Mouse (Mus musculus): Measurements from ENCODE around the gene Insc.
"Not testable (repeated sequence)": the region's sequence is repeated elsewhere in the genome, so short reads cannot be mapped to it uniquely, and the experiment has no call there.

Insc gene

DNA sequence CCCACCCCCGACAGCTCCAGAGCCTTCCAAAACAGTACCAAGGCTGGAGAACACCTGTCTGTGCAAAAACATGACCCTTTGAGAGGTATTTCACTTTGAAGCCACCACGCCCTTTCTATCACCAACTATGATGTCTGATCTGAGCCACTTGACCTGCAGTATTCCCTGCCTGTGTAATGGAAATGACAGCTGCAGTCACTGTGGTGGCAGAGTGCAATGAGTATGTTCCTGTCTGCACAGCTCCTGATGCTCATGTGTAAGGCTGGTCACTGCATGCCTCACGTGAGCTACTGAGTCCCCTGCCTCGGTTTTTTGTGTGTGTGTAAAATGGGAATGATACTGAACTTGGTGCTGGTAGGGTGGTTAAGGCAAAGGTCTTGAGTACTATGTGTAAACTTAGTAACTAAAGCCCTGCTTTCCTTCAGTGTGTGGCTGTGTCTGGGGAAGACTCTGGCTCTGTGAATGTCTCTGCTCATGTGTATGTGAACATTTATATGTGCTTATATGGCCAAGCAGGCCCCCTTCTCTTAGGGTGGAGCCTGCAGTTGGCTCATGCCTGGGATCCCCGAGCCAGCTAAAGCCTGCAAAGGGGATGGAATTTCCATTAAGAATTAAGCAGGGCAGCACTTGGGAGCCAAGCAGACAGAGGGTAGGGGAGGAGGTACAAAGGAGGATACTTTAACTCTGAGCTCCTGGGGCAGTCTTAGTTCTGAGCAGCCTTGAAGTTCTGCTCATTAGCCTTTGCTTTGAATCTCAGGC lies at the start of gene Insc:
Insc (plus strand) TSS at position 673 of the 759 bp plus-strand sequence.
- no peak for DNase-seq (ENCODE audit: low spot score)

DNA sequence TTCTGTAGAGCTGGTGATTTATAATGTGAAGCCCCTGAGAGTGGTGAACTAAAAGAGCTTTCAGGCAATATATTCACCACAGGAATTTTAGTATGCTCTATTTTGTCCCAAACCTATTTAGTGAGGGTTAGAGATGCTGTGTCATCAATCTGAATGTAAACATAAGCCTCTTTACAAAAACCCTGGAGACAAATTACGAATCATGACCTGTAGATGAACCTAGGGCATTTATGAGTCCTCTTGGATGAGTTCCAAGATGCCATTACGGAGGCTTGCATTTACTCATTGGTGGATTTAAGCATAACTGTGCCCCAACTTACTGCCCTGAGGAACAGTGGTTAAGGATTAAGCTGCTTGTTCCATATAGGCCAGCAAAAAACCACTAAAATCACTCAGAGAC lies 42.6 kb upstream of the Insc start:
- no peak for DNase-seq (ENCODE audit: low spot score)

DNA sequence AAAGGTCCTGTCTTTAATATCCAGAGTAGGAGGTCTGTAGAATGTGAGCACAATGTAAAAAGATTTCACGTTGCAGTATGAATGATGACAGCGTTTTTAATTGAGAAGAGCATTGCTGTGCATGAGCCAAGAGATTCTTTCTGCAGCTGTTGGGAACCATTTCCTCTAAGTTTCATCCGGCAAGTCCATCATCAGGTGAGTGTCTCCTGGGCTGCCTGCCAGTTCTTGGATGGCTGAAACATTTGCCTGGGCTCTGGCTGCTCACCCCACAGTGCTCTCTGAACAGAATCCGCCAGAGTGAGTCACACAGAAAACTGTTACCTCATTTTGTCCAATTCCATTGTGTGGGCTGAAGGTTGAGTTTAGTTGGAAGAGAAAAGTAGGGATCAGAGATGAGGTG lies 36.8 kb upstream of the Insc start:
- DNase-seq (ENCODE audit: low spot score): no peak

DNA sequence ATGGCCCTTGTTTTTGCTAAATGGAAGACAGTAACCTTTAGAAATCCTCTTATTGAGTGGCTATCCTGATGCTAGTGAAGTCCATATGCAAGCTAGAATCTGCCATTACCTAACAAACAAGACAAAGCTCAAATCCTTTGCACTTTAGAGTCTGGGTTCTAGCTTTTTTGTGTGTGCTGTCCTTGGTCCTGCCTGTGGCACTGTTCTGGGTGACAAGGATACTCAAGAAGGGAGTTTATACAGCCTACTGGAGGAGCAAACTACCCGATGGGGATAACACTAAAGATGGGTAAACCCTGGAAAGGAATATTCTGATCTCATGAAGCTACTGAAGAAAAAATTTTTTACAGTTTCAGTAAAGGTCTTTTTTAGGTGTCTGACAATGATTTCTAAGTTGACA lies 36.1 kb upstream of the Insc start:
- DNase-seq (ENCODE audit: low spot score): no peak

DNA sequence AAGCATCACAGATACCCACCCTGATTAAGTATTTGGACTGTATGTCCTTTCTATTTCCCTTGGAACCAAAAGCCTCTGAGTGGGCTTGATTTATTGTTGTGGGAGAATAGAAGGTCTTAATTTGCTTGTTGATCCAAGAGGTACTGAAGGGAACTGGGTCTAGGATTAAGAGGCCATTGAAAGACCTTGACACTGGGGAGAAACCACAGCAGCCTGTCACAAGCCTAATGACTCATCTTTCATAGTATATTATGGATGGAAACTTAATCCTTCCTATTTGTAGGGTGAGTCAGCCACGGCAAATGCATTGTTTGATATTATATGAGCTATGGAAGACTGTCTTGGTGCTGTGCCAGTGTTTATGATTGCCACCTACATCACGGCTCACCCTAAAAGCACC lies 33.1 kb upstream of the Insc start:
- DNase-seq (ENCODE audit: low spot score): no peak

DNA sequence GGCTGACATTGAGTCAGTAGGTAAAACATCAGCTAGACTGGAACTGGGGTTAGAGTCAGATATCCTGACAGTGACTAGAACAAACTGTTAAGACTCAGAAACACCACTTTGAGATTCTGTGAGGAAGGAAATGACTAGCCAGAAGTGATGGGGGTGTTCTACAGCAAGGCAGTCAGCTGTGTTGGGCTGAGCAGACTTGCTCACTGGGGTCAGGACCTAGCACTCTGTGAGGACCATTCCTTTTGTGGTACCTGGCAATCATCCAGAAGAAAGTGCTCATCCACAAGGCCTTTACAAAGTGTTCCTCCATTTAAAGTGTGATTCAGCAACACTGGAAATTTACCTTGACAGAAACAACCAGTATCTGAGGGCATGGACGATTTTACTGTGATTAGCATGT lies 31.0 kb upstream of the Insc start:
- DNase-seq (ENCODE audit: low spot score): no peak

DNA sequence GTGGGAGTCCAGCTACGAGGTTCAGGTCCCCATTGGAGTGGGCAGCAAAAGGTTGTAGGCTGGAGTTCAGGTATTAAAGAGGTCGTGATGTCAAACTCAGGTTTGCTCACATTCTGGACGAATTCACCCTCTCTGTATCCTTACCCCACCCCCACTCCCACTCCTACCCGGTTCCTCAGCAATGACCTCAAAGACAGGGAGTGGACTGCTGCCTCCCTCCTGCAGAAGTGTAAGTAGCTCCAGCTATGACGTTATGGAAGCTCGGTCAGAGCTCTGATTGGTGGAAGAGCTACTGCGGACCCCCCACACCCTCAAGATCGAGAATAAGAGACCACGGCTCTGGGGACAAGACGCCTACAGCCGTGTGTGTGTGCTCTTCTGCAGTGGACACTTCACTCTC lies 25.2 kb upstream of the Insc start, which contains the start of gene Calcb:
Calcb (plus strand) TSS at position 344 of the 400 bp plus-strand sequence.
- no peak for DNase-seq (ENCODE audit: low spot score)

DNA sequence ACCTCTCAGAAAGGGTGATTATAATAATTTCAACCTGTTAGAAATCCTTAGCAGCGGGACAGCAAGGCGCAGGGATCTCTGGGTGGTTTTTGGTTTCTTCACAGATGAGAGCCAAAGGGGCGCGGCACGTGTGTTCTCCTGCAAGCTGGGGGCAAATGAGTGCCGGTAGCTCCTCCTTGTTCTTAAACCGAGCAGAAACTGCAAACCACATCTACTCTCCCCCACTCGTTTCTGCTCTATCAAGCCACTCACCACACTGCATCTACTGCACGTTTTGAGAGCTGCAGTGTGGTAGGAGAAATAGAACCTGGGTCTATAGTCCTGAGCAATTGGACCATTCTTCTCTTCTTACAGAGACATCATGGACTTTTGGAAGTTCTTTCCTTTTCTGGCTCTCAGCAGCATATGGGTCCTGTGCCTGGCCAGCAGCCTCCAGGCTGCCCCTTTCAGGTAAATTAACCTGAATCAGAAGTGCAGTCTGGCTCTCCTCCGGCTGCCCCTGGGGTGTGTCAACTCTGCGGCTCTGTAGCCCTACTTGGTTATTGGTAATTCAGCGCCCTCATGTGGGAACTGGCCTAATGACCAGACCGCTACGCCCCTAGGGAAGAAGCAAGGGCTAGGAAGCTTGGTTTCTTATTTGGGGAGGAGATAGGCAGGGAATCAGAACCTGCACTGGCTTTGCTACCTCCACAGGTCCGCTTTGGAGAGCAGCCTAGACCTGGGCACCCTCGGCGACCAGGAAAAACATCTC lies 23.9 kb upstream of the Insc start:
- peak; percentile 27 for DNase-seq (ENCODE audit: low spot score)

DNA sequence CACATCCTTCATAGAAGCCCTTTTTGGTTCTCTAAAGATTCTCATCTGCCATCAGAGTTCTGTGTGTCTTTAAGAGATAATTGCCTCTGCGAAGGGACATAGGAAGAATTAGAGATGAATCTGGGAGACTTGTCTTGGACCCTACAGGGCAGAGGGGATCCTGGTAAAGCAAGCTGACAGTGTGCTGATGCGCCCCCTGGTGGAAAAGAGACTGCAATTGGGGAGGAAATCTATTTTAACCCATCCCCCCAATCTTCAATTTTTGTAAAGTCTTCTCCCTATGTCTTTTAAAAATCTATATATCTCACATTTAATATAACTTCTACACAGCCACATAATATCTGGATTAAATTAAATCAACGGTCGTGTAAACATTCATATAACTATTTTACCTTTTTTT lies 13.8 kb upstream of the Insc start:
- DNase-seq (ENCODE audit: low spot score): not testable (repeated sequence)

DNA sequence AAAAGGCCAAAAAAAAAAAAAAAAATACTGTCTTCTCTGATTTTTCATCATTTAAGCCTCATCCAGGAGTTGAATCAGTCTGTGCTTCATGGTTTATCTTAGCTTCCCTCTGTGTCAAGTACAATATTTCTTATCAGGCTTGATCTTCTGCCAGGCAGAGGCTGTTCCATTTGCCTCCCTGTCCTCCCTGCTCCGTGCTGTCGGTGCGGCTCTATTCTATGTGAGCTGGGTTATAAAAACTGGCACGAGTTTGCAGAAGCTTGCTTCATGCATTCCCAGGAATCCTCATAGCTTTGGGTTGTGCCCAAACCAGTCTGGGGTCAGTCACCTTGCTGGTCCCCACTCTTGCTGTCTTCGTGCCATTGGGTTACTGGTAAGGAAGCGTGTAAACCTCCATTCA lies 12.3 kb upstream of the Insc start:
- no peak for DNase-seq (ENCODE audit: low spot score)

DNA sequence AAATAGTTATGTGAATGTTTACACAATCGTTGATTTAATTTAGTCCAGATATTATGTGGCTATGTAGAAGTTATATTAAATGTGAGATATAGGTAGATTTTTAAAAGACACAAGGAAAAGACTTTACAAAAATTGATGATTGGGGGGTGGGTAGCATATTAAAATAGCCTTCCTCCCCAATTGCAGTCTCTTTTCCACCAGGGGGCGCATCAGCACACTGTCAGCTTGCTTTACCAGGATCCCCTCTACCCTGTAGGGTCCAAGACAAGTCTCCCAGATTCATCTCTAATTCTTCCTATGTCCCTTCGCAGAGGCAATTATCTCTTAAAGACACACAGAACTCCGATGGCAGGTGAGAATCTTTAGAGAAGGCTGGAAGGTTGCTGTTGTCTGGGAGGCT lies 11.8 kb upstream of the Insc start:
- DNase-seq (ENCODE audit: low spot score): not testable (repeated sequence)

DNA sequence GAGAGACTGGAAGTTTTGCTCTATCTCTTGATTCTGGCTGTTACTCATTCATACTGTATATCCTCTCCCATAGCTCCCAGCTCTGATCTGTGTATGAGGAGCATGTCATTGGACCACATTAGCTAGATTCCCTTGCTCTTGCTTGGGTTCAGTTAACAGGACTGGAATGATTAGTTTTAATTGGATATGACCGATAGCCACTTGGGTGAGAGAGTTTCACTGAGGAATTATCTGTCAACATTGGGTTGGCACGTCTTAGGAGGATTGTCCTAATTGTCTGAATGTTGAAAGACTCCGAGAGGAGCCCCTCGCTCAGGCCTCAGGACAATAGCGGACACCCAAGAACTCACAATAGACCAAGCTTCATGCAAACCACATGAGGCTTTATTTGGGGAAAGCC lies 7.2 kb upstream of the Insc start:
- no peak for DNase-seq (ENCODE audit: low spot score)

DNA sequence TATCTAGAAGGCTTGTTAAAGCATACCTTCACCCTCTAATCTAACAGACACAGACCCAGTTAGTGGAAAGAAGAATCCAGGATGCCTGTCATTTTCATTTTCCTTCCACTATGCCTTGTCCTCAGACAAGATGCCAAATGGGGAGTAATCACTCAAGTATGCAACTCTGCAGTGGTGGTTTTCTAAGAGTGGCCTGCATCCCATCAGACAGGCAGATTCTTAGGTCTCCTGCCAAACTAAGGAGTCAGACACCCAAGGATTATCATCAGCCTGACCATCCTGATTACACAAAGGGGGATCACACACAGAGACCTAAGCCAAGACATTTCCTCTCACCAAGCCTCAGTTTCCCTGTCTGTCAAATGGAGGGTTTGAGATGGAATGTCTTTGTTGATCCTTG lies 5.3 kb upstream of the Insc start:
- no peak for DNase-seq (ENCODE audit: low spot score)

DNA sequence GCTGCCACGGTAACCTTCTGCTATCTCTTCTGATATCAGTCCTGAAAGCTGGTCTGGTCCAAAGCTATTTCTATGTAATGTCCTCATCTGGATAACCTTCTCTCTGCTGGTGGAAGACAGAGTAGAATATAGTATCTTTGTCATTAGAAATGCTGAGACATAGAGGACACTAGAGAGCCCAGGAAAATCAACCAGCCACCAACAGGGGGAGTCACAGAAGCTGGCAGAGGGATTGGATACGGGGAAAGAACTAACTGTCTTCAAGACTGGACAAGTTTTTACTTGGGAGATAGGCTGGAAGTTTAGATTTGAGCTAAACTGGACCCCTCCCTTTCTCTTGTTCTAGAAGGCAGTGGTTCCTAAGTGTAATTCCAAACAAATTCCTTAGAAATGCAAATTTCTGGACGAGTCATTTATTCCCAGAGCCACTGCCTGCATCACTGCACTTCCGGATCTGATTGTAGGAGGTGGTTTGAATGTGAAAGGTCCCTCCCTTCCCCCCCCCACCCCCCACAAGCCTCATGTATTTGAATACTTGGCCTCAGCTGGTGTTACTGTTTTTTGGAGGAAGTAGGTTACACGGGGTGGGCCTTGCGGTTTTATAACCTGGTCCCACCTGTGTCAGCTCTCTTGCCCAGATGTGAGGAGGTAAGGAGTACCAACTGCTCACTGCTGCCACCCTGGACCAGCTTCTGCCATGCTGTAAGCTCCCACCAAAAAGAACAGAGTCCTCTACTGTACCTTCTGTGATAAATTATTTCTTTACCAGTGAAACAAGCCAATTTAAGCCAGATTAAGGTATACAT lies 2.9 kb upstream of the Insc start:
- DNase-seq (ENCODE audit: low spot score): no peak

DNA sequence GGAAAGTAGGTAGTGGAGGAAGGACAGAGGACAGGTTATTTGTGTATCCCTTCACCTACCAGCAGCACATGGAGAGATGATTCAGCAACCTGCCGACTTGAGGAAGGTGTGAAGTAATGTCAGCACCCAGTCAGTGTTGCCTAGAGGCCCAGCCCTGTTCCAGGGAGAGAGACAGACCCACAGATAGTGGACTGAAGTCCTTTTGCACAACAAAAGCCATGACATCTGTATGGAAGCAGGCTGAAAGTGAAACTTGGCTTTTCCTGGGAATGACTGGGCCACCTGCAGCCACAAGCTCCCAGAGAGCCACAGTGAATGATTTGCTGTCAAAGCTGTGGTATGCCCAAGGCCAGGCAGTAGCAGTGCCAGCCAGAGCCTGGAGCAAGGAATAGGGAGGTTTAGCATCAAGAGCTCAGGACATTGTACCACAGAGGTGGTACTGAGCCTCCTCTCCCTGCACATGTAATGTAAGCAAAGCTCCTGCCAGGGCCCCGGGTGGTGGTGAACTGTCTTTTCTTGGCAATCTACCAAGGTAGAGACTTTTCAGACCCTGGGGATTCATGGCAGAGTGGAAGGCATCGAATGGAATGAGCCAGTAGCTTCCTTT lies 1.2 kb downstream of the Insc start:
- no peak for DNase-seq (ENCODE audit: low spot score)

DNA sequence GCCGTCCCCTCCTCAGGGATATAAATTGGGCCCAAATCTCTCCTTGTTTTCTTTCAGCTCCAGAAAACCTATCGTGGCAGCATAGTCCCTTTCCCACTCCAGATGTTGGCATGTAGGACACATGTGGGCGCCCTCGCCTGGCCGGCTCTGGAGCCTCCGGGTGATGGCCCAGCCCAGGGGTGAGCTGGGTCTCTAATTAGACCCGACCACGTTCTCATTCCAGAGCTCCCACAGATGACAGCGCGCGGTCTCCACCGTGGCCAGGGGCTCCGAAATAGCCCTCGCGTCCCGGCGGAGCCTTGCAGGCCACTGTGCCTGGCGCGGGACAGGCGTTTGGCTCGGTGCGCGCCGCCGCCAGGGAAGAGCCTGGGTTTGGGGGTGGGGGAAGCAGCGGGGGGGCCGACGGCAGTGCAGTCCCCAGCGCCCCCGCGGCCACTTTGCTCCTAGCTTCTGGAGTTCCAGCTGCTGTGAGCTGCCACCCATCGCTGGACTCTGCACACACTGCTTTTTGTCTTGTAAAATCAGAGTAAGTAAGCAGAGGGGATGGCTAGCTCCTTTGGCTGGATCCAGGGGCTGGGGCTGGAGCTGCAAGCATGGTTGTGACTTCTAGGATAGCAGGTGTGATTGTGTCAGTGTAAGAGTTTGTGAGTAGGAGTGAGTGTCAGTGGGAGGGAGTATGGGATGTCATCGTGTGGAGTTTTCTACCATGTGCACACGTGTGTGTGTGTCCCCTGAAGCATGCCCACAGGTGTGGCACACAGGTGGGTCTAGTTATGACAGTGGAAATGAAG lies 2.2 kb downstream of the Insc start:
- DNase-seq (ENCODE audit: low spot score): no peak

DNA sequence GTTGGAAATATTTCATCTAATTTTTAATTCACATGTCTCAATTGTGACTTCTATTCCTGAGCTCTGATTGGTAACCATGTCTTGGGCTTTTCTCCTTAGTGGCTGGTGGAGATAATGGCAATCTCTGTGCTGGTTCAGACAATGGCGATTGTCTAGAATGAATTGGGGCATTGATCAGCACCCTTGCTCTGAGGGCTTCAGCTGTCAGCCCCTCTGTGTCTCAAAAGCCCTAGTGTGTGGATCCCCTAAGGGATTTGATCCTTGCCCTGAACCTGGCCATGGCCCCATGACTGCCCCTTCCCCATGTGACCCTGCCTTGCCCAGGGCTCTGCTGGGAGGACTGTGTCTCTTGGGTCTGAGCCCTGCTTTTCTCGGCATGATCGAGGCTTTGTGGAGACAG lies 4.1 kb downstream of the Insc start:
- DNase-seq (ENCODE audit: low spot score): no peak

DNA sequence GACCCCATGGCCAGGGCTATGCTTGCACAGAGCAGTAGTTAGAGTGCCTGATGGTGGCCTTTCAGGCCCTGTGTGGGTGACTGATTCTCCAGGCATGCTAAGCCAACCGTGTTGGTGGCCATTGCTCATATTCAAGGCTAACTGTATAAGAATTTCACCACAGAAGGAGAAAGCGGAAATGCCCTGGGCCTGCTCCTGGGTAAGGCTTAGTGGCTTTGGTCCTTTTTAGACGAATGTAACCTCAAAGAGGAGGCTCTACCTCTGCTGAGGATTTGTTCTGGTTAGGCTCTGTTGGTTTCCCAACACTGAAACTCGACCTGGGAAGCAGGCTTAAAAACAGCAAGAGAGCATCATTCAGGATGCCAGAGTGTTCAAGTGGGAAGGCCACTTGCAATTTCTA lies 4.7 kb downstream of the Insc start:
- DNase-seq (ENCODE audit: low spot score): no peak

DNA sequence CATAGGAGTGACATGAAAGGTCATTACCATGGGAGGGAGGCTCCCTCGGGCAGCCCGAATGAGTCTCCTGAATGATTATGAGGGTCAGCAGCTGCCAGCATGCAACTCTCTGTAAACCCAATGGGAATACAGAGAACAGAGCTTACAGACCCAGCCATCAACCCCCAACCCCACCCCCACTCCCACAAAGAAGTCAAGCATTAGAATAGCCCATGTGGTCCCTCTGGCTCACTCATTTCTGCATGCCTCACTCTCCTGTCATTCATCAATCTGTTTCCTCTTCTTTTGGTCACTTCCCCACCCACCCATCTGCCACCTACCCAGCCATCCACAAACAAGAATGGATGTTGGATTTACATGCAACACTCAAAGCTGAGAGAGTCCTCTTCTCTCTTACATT lies 10.0 kb downstream of the Insc start:
- no peak for DNase-seq (ENCODE audit: low spot score)

DNA sequence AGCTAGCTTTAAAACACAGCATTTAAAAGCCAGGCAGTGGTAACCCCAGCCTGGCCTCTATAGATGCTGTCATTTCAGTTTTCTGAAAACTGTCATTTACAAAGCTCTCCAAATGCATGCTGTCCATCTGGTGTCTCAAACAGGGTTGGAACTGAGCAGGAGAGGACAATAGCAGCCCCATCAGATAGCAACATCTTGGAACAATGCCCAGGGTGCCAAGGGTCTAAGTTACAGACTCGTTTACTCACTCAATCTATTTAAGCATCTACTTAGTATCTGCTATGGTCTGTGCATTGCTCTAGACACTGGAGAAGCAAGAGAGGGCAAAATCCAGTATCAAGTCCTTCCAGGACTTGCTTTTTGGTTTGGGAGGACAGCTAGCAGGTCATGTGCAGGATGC lies 10.7 kb downstream of the Insc start:
- no peak for DNase-seq (ENCODE audit: low spot score)

DNA sequence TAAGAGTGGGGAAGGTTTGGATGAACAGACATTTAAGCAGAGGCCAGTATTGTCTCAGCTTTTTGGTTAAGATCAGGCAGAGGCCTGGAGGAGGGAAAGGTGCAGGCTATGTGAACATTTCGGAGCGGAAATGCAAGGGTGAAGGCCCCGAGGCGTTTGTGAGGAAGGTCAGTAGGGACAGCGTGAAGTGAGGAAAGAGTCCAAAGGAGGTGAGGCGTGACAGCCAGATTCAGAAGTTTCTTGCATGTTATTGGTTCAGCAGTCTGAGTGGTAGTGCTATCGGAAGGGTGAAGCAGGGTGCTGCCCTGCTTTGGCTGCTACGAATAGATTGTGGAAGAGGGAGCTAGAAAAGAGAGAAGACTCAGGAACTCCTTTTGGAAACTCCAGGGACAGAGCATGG lies 11.1 kb downstream of the Insc start:
- DNase-seq (ENCODE audit: low spot score): no peak

DNA sequence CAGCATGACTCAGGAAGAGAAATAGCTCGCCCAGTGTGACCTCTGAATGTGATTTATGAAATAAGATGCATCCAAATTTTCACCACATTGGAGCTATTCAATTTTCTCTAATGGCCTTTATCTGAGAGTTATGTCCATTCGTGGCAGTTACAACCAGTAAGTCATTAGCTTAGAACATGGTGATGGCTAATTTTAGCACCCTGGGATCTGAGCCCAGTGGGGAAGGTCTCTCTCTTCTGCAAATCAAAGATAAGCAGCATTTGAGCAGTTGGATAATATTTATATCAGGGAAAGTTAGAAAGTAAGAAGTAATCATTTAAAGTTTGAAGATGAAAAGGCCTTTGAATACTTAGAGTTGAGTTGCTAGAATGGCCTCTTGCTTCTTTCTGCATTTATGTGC lies 19.2 kb downstream of the Insc start:
- DNase-seq (ENCODE audit: low spot score): peak; percentile 10
